Mouse (Mus musculus): ENCODE measurements around the gene Commd3. TPM values are rescaled to one million over a fixed set of nuclear protein-coding genes. Genes with fewer than 3 reads are reported as not detected.
A peak's percentile ranks its signal among the peaks of the same experiment; 100 is the strongest.

The Commd3 gene
- 100 to 1,000 TPM; 120 to 128 TPM for total RNA-seq (2021)
- long read RNA-seq, transcript Commd3-201 (8 exons, 935 nt), result major isoform, 159 of 181 reads
- long read RNA-seq, partial matches to known transcripts, result 3 of 181 reads
- long read RNA-seq, other reads (novel, unspliced or antisense), result 19 of 181 reads

DNA sequence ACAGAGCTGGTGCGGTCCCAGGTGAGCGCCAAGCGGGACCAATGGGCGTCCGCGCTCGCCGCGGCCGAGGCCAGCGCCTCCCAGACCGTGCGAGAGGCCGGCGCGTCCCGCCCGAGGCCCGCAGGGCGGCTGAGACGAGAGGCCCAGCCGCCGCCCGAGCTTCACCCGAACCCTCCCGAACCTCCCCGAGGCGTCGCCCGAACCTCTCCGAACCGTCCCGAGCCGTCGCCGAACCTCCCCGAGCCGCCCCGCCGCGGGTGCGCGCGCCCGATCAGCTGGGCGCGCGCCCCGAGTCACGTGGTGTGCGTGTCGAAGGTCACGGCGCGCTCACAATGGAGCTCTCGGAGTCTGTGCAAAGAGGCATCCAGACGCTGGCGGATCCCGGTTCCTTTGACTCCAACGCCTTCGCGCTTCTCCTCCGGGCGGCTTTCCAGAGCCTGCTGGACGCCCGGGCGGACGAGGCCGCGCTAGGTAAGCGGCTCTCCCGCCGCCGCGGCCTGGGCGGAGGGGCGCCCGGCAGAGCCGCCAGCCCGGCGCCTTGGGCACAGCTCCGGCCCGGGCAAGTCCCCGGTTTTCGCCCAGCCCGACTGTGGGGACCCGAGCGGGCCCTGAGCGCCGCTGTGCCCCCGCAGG lies at the start of gene Commd3:
Gene Commd3, plus strand, starts transcription at position 252 of the 633 bp plus-strand sequence.
- peak; percentile 99 for DNase-seq (ENCODE audit: low spot score in 2 of 2)

GRCm38 (mm10) chr2:18623219-18623618 lies 49.0 kb upstream of the Commd3 start:
- DNase-seq (ENCODE audit: low spot score in 2 of 2), result no peak

DNA sequence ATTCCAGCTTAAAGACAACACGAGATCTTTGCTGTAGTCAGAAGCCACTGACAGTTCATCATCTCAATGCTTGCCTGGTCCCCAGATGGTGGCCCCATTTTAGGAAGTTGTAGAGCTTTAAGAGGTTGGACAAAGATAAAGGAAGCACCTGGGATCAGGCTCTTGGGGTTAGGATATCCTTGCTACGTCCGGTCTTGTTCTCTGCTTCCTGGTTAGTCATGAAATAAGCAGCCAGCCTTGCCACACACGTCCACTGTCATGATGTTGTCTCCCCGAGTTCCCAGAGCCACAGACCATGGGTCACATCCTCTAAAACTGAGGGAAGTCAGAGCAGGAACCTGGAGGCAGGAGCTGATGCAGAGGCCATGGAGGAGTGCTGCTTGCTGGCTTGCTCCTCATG lies 41.6 kb upstream of the Commd3 start:
- no peak for DNase-seq (ENCODE audit: low spot score in 2 of 2)

- DNase-seq (ENCODE audit: low spot score in 2 of 2), result peak; percentile 89 to 91
Measured at GRCm38 (mm10) chr2:18635052-18635451, 37.1 kb upstream of the Commd3 start.

DNA sequence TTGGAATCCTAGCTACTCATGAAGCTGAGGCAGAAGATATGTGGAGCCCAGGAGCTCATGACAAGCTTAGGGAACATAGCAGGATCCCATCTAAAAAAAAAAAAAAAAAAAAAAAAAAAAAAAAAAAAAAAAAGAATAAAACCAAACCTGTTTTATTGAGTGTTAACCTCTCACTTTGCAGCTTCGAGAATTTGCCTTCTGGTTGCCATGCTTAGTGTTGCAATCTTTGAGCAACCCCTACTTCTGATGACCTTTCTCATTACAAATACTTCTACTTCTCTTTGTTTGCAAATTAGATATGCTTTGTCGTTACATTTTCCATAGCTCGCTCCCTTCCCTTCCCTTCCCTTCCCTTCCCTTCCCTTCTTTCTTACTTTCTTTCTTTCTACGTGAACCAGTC lies 23.6 kb upstream of the Commd3 start:
- no peak for DNase-seq (ENCODE audit: low spot score in 2 of 2)

DNA sequence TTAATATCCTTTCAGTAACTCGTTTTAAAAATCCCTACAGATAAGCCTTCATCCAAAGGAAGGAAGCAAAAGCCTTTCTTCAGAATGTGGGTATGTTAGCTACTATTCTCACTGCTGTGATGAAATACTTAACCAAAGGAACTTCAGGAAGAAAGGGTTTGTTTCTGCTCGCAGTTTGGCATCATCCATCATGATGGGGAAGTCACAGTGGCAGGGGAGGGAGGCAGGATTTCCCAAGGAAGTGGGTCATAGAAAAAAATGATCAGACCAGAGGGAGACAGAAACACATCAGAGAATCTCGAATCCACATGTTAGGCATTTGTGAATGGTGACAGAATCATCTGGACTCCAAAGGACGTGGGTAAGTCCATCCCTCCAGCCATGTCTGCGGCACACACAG lies 17.4 kb upstream of the Commd3 start:
- DNase-seq (ENCODE audit: low spot score in 2 of 2), result no peak

GRCm38 (mm10) chr2:18664003-18664402 lies 8.2 kb upstream of the Commd3 start:
- no peak for DNase-seq (ENCODE audit: low spot score in 2 of 2)

- no peak for DNase-seq (ENCODE audit: low spot score in 2 of 2)
Measured at GRCm38 (mm10) chr2:18671041-18671440, 1.1 kb upstream of the Commd3 start.

- no peak for DNase-seq (ENCODE audit: low spot score in 2 of 2)
Measured at GRCm38 (mm10) chr2:18672766-18673164, 581 bp downstream of the Commd3 start.

DNA sequence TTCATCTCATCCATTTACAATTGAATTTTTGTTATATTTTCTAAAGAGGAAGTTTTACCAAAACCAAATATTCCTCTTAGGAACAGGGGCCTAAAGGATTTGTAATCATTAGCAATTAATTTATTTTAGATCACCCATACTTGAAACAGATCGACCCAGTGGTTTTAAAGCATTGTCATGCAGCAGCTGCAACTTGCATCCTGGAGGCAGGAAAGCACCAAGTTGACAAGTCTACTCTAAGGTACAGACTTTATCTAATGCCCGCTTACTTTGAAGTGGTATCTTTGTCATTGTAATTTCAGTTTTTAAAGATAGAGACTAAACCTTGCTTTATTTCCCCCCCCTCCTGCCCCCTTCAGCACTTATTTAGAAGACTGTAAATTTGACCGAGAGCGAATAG lies 1.6 kb downstream of the Commd3 start:
- no peak for DNase-seq (ENCODE audit: low spot score in 2 of 2)

DNA sequence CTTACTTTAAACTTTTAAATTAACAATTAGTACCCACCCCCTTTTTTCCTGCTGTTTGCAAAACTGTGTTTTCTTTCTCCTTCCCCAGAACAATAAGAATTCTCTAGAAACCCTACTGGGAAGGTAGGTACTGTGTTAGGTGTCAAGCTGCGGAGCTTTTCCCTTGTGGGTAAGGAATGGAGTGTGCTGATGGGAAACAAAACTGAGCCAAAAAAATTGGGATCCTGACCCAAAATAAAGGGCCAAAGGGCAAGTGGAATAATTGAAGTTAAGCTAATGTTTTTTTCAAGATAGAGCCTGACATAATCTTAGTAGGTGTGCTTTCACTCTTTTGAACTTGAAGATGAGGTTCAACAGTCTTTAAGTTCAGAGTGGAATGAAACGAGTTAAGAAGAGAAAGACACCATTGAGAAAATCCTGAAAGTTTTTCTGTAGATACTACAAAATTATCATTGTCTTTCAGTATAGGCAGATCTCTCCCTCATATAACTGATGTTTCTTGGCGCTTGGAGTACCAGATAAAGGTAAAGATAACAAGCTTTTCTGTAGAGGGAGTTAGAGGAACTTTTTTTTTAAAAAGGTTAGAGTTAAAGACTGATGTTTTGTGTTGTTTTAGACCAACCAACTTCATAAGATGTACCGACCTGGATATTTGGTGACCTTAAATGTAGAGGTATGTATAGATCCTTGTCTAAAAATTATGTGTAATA lies 2.2 kb downstream of the Commd3 start:
- no peak for DNase-seq (ENCODE audit: low spot score in 2 of 2)

- no peak for DNase-seq (ENCODE audit: low spot score in 2 of 2)
Measured at GRCm38 (mm10) chr2:18675681-18676456, 3.7 kb downstream of the Commd3 start.

DNA sequence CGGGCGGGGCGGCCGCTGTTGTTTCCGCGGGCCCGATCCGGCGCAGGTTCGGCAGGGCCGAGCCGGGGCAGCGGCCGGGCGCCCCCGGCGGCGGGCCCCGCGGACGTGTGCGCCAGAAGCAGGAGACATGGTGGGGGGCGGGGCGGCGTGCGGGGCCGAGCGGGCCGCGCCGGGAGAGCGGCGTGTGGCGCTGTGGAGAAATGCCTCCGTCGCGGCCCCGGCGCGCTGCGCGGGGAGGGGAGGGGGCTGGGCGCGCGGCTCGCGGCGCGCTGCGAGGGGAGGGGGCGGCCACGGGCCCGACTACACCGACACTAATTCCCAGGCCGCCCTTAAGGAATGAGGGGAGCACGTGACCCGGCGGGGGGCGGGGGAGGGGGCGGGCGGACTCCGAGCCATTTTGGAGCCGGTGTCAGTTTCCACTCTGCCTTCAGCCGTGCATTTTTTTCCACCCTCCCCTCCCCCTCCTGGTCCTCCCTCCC lies 4.3 kb downstream of the Commd3 start:
- DNase-seq (ENCODE audit: low spot score in 2 of 2), result peak in 1 of 2 experiments; percentile 85

GRCm38 (mm10) chr2:18676936-18677491 lies 4.8 kb downstream of the Commd3 start, which contains the start of gene Bmi1:
Bmi1 (plus strand) TSS chr2:18677018.
- DNase-seq (ENCODE audit: low spot score in 2 of 2), result peak; percentile 75

DNA sequence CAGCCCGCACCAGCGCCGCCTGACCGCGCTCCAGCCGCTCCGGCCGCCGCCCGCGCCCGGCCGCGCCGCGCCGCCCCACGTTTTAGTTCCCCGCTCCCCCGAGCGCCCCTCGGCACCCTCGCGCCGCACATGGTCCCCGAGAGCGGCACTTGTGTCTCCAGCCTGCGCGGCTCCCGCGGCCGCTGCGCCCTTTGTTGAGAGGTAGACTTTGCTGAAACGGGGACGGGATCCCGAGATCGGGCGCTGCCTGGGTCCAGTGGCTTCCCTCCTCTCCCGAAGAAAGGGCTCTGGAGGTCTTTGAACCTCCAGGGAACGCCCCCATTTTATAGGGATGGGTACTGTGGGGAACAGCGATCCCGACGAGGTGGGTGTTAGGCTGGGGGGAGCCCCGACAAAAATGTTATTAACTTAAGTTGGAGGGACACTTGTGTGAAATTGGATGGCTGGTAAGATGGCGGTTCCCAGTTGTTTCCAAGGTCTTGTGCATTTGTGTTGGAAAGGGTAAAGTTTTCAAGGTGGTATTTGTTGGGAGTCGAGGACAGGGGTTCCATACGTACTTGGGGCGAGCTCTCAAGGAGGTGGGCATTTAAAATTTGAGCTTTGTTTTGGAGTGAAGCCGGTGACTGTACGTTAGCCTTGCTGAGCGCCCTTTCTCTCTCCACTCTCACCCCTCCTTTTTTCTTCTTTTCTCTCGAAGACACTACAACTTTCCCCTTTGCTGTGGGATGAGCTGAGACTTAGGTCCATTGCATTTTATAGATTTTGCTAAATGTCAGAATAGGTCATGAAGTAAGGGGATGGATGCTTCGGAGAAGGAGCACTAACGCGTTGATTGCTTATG lies 5.7 kb downstream of the Commd3 start:
- DNase-seq (ENCODE audit: low spot score in 2 of 2), result peak; percentile 49 to 69

DNA sequence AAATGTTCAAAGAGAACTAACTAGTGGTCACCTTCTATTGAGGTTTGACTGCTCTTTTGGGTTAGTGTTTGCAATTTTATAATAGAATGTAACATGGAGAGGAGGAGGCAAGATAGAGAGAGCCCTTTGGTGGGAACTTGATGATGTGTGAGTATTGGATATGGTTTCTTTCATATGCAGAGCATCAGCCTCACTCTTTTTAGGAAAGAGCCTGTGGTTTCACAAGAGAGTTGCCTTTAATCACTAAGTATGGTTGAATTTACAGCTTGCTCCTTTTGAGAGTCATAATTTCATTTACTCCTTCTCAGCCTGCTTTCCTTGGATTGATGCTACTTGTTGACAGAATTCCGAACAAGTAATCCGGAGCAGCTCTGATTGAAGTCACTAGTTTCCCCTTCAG lies 7.5 kb downstream of the Commd3 start:
- no peak for DNase-seq (ENCODE audit: low spot score in 2 of 2)

DNA sequence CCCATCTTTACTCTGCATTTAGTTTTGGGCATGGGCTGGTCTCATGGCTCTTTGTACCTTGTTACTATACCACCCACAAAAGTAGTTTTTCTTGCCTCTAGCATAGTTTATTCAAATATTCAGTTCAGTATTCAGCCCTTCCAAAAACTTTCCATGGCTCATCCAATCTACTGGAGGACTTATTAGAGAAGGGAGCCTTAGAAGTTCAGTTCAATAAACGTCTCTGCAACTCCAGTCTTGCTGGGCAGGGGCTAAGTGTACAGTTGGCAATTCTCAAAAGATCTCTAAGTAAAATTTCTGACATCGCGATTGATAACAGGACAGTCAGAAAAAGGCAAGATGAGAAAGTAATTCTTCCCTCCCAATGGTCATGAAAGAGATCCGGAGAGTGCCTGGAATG lies 8.3 kb downstream of the Commd3 start:
- no peak for DNase-seq (ENCODE audit: low spot score in 2 of 2)

- DNase-seq (ENCODE audit: low spot score in 2 of 2), result peak in 1 of 2 experiments; percentile 57
Measured at GRCm38 (mm10) chr2:18680961-18681360, 8.8 kb downstream of the Commd3 start.

DNA sequence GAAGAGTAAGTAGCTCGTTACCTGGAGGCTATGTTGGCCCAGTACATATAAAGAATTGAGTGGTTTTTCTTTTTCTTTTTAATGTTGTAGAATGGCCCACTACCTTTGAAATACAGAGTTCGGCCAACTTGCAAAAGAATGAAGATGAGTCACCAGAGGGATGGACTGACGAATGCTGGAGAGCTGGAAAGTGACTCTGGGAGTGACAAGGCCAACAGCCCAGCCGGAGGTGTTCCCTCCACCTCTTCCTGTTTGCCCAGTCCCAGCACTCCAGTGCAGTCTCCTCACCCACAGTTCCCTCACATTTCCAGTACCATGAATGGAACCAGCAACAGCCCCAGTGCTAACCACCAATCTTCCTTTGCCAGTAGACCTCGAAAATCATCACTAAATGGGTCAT lies 11.9 kb downstream of the Commd3 start:
- DNase-seq (ENCODE audit: low spot score in 2 of 2), result no peak

DNA sequence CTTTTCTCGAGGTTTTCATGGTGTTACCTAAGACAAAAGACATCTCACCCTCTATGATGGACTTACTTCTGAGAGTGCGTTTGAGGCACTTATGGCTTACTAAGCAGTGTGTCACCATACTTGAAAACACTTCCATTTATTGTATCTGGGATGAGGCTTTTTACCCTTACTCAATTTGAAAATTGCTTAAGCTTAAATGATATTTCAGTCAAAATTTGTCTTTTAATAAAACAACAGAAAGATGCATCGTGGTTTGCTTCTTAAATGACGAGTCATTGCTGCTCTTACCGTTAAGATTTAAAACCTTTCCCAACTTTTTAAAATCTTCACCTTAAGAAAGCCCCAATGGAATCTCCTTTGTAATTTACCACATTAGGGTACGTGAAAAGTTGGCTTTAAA lies 14.2 kb downstream of the Commd3 start:
- no peak for DNase-seq (ENCODE audit: low spot score in 2 of 2)

Data from layer of hippocampus, postnatal 10 days (tissue).